Mouse (Mus musculus) activated CD4-positive, CD25-positive, alpha-beta regulatory T cell, adult 4 months (primary cell): ENCODE results near the gene Relb. TPM values are rescaled to one million over a fixed set of nuclear protein-coding genes. Genes with fewer than 3 reads are reported as not detected.

ENCODE experiments used
- ATAC-seq: one replicate; pipeline ENCODE4 v1.8.0; 2017
- polyA plus RNA-seq, 2 experiments: library from polyadenylated mRNA; unstranded; fragments of 100-300 nt; shearing (Covaris generic); gene quantifications; one replicate each; pipeline ENCODE4 v1.2.1; 2017

The Relb gene
- polyA plus RNA-seq, 2 experiments from 2014 or later = 12.6 to 14.5 TPM

GRCm38 (mm10) chr7:19578436-19578835 lies 50.8 kb downstream of the Relb start:
- no peak for ATAC-seq

- peak; percentile 15 for ATAC-seq
These were observed 51.3 kb downstream of the Relb start for GRCm38 (mm10) chr7:19577877-19578414.

GRCm38 (mm10) chr7:19577141-19577852 lies 51.9 kb downstream of the Relb start, which contains the start of the genes Zfp296 and Gemin7:
Zfp296 (plus strand) TSS chr7:19577287.
Gemin7 (minus strand) TSS chr7:19577595.
- ATAC-seq = peak; percentile 43

GRCm38 (mm10) chr7:19575559-19575958 lies 53.7 kb downstream of the Relb start:
- ATAC-seq = no peak

- no peak for ATAC-seq
These were observed 55.5 kb downstream of the Relb start for GRCm38 (mm10) chr7:19573776-19574140.

GRCm38 (mm10) chr7:19572926-19573775 lies 56.1 kb downstream of the Relb start:
- ATAC-seq = peak; percentile 66

- no peak for ATAC-seq
These were observed 59.6 kb downstream of the Relb start for GRCm38 (mm10) chr7:19569647-19570046.

- ATAC-seq = no peak
These were observed 61.8 kb downstream of the Relb start for GRCm38 (mm10) chr7:19567426-19567825.

GRCm38 (mm10) chr7:19565803-19566202 lies 63.4 kb downstream of the Relb start:
- no peak for ATAC-seq

- no peak for ATAC-seq
These were observed 64.8 kb downstream of the Relb start for GRCm38 (mm10) chr7:19564455-19564854.

GRCm38 (mm10) chr7:19563884-19564283 lies 65.4 kb downstream of the Relb start:
- ATAC-seq = no peak

- ATAC-seq = no peak
These were observed 66.4 kb downstream of the Relb start, which contains the start of gene Ppp1r37 for GRCm38 (mm10) chr7:19562643-19563410. Ppp1r37 (minus strand) TSS chr7:19563076.

- peak; percentile 76 for ATAC-seq
These were observed 67.2 kb downstream of the Relb start for GRCm38 (mm10) chr7:19561765-19562642.

GRCm38 (mm10) chr7:19561431-19561764 lies 67.8 kb downstream of the Relb start:
- no peak for ATAC-seq

GRCm38 (mm10) chr7:19560491-19561260 lies 68.6 kb downstream of the Relb start:
- ATAC-seq = no peak

GRCm38 (mm10) chr7:19558965-19559364 lies 70.3 kb downstream of the Relb start:
- no peak for ATAC-seq

- ATAC-seq = no peak
These were observed 71.0 kb downstream of the Relb start for GRCm38 (mm10) chr7:19557982-19558900.

- no peak for ATAC-seq
These were observed 72.2 kb downstream of the Relb start for GRCm38 (mm10) chr7:19557086-19557485.
